Comparison of ENCODE assay signal across 14 mouse cellular contexts in the genomic region with DNA sequence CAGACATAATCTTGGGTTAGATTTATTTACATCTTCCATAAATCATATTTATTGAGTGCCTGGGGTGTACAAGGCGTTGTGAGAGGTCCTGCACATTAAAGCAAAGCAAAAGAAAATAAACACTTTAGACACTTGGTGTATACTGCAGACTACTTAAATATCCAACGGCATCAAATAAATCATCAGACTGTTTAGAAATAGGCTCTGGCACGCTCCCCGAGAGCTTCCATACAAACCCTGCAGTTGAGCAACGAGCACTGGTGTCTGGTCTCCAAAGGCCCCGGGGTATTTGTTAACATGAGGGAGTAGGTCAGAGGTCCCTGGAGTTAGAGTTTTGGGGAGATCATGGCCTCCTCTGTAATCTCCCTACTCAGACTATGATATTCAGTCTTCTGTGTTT.
DNase-seq lines count a peak whose midpoint lies in the region; ATAC-seq lines count a peak whose summit lies in the region.
"Had no signal": no experiment of that assay in that cellular context is flagged by ENCODE, and none has a peak within 500 bp of the region (broad histone marks: within the 10 kb centered on the region; RNA-seq: fewer than 3 reads in every experiment).

No protein-coding gene starts in this region.

- H3K36me3 ChIP-seq in intestine, embryonic 15.5 days: no peaks in the 10 kb centered on the region
- H3K36me3 ChIP-seq: heart, embryonic 10.5 days; hindbrain, embryonic 15.5 days; liver, embryonic 15.5 days; midbrain, embryonic 12.5 days had no signal

- no peak overlapping the region for H3K4me3 ChIP-seq in intestine, embryonic 15.5 days (replicated peaks)
- H3K4me3 ChIP-seq: heart, embryonic 10.5 days; hindbrain, embryonic 15.5 days; liver, embryonic 15.5 days; midbrain, embryonic 12.5 days had no signal

- no peaks in the 10 kb centered on the region for H3K9me3 ChIP-seq in intestine, embryonic 15.5 days
- H3K9me3 ChIP-seq: heart, embryonic 10.5 days; hindbrain, embryonic 15.5 days; liver, embryonic 15.5 days; midbrain, embryonic 12.5 days had no signal

- peak; percentile 57 for DNase-seq in adrenal gland, postnatal 10 days
- no peak for DNase-seq in adrenal gland, postnatal 25 days
- peak; percentile 8 for DNase-seq in 3T3-L1 (ENCODE audit: low read depth, low spot score)
- DNase-seq in lung, postnatal 14 days: peak; percentile 10
- DNase-seq in heart, postnatal 10 days: no peak
- no peak for DNase-seq in embryo, embryonic 9.5 days (ENCODE audit: extremely low spot score)
- DNase-seq: cerebellum, postnatal 10 days; thymus, adult 18-20 months had no signal

- peak; percentile 65; the same call in 1 of the 2 replicates for ATAC-seq in intestine, embryonic 15.5 days
- no peak for ATAC-seq in erythroid progenitor cell, adult 5-6 weeks (replicated peaks; ENCODE audit: low FRiP score, poor library complexity, severe bottlenecking)

- H3K4me2 ChIP-seq in intestine, embryonic 15.5 days (replicated peaks): 0 out of 2 replicates have a peak overlapping the region, but pooled peaks have one; percentile 9
- H3K4me2 ChIP-seq: hindbrain, embryonic 15.5 days; liver, embryonic 15.5 days; midbrain, embryonic 12.5 days had no signal

- H3K27ac ChIP-seq in intestine, embryonic 15.5 days: no peak overlapping the region
- H3K27ac ChIP-seq: heart, embryonic 10.5 days; hindbrain, embryonic 15.5 days; liver, embryonic 15.5 days; midbrain, embryonic 12.5 days had no signal

- H3K9ac ChIP-seq in intestine, embryonic 15.5 days: no peak overlapping the region
- H3K9ac ChIP-seq: hindbrain, embryonic 15.5 days; liver, embryonic 15.5 days; midbrain, embryonic 12.5 days had no signal

- intact Hi-C loops in heart, postnatal 10 days (cut with DNase I): no loop called here

- peaks cover 7% of the 10 kb centered on the region; the same call in 1 of the 2 replicates for H3K4me1 ChIP-seq in intestine, embryonic 15.5 days (replicated peaks)
- H3K4me1 ChIP-seq: heart, embryonic 10.5 days; liver, embryonic 15.5 days had no signal

- H3K27me3 ChIP-seq in intestine, embryonic 15.5 days (replicated peaks): 0 out of 2 replicates have a peak, but pooled peaks cover 11% of the 10 kb centered on the region
- H3K27me3 ChIP-seq: hindbrain, embryonic 15.5 days; liver, embryonic 15.5 days had no signal

- 37% methylated on average over 6 of the region's 6 CpGs for WGBS in intestine, embryonic 15.5 days

Comparison
In these comparisons a context has a peak if more than half of its experiments do, and no peak if none do; other contexts are left out.
1. DNase-seq: peak in adrenal gland, postnatal 10 days (single experiment), 3T3-L1 (single experiment) and lung, postnatal 14 days (single experiment); none in adrenal gland, postnatal 25 days (single experiment), heart, postnatal 10 days (0 of 2) and embryo, embryonic 9.5 days (single experiment).